Mouse (Mus musculus) MEL (cell line): Measurements from ENCODE around the gene Thap8. TPM values are rescaled to one million over a fixed set of nuclear protein-coding genes. Genes with fewer than 3 reads are reported as not detected.

ENCODE experiments used
- DNase-seq: peaks from one replicate; pipeline ENCODE4 v3.0.0; 2011; ENCODE audit warnings: low read depth, low spot score
- H3K27ac ChIP-seq: 2 replicates; pipeline ENCODE4 v1.5.1; 2012; ENCODE audit warnings: low read depth, mild to moderate bottlenecking, control low read depth, low read length, moderate library complexity; ENCODE audit not compliant: control insufficient read depth
- H3K27me3 ChIP-seq, 2 experiments: fragments of 150-350 bp in 1 of 2; sonication (generic) in 1 of 2; 2 replicates each; pipeline ENCODE4 v1.6.1; 2012; ENCODE audit warnings: low read length in 2 of 2, mild to moderate bottlenecking in 2 of 2, improper control_type of control experiment in 1 of 2, moderate library complexity in 1 of 2; ENCODE audit not compliant: insufficient read depth in 2 of 2, control insufficient read depth in 1 of 2
- H3K36me3 ChIP-seq, 2 experiments: 2 replicates each; pipeline ENCODE4 v1.6.1; 2012 to 2014; ENCODE audit warnings: low read length in 2 of 2, improper control_type of control experiment in 1 of 2, inconsistent platforms in 1 of 2, mild to moderate bottlenecking in 1 of 2; ENCODE audit not compliant: insufficient read depth in 2 of 2, control insufficient read depth in 1 of 2
- H3K4me1 ChIP-seq, 2 experiments: fragments of 150-350 bp in 1 of 2; sonication (generic) in 1 of 2; 2 replicates each; pipeline ENCODE4 v1.6.1; 2012; ENCODE audit warnings: low read length in 2 of 2, improper control_type of control experiment in 1 of 2, mild to moderate bottlenecking in 1 of 2; ENCODE audit not compliant: insufficient read depth in 2 of 2, control insufficient read depth in 1 of 2
- H3K4me3 ChIP-seq, 2 experiments: fragments of 150-350 bp in 1 of 2; sonication (generic) in 1 of 2; 2 replicates each; pipeline ENCODE4 v1.5.1; 2012; ENCODE audit warnings: low read depth in 2 of 2, low read length in 2 of 2, mild to moderate bottlenecking in 2 of 2, moderate library complexity in 2 of 2, control low read depth in 1 of 2, improper control_type of control experiment in 1 of 2; ENCODE audit not compliant: control insufficient read depth in 1 of 2, insufficient read depth in 1 of 2
- H3K79me2 ChIP-seq: 2 replicates; pipeline ENCODE4 v1.6.1; 2012; ENCODE audit warnings: mild to moderate bottlenecking, low read length, moderate library complexity; ENCODE audit not compliant: control insufficient read depth, poor library complexity, insufficient read depth
- H3K9ac ChIP-seq: 2 replicates; pipeline ENCODE4 v1.6.1; 2012; ENCODE audit warnings: low read depth, mild to moderate bottlenecking, control low read depth, low read length, moderate library complexity; ENCODE audit not compliant: control insufficient read depth, poor library complexity, severe bottlenecking
- H3K9me3 ChIP-seq: fragments of 150-350 bp; sonication (generic); replicated peaks from 2 replicates; pipeline ENCODE4 v1.6.1; 2012; ENCODE audit warnings: mild to moderate bottlenecking, low read length, improper control_type of control experiment, moderate library complexity; ENCODE audit not compliant: insufficient read depth
- BHLHE40 ChIP-seq: IDR thresholded peaks from 2 replicates; pipeline ENCODE4 v1.6.1; 2012; ENCODE audit warnings: low read depth, mild to moderate bottlenecking, inconsistent platforms, low read length, improper control_type of control experiment, borderline replicate concordance
- CHD1 ChIP-seq: IDR thresholded peaks from 2 replicates; pipeline ENCODE4 v1.6.1; 2012; ENCODE audit warnings: low read depth, mild to moderate bottlenecking, inconsistent platforms, low read length, improper control_type of control experiment
- CHD2 ChIP-seq: IDR thresholded peaks from 2 replicates; pipeline ENCODE4 v1.6.1; 2011; ENCODE audit warnings: low read length, improper control_type of control experiment
- EP300 ChIP-seq, 2 experiments: IDR thresholded peaks; 2 replicates each; pipeline ENCODE4 v1.6.1; 2011; ENCODE audit warnings: improper control_type of control experiment in 2 of 2, low read length in 2 of 2, low read depth in 1 of 2, mild to moderate bottlenecking in 1 of 2
- GATA1 ChIP-seq: IDR thresholded peaks from 2 replicates; pipeline ENCODE4 v1.6.1; 2011; ENCODE audit warnings: low read depth, low read length, improper control_type of control experiment
- JUND ChIP-seq: IDR thresholded peaks from 2 replicates; pipeline ENCODE4 v1.6.1; 2011; ENCODE audit warnings: low read depth, mild to moderate bottlenecking, improper control_type of control experiment, low read length
- MAZ ChIP-seq: IDR thresholded peaks from 2 replicates; pipeline ENCODE4 v1.6.1; 2012; ENCODE audit warnings: low read depth, mild to moderate bottlenecking, inconsistent platforms, low read length, improper control_type of control experiment
- MYB ChIP-seq: IDR thresholded peaks from 2 replicates; pipeline ENCODE4 v1.6.1; 2011; ENCODE audit warnings: mild to moderate bottlenecking, low read depth, low read length, improper control_type of control experiment
- POLR2A ChIP-seq, 2 experiments: IDR thresholded peaks; 2 replicates each; pipeline ENCODE4 v1.6.1; 2011 to 2012; ENCODE audit warnings: low read length in 2 of 2, mild to moderate bottlenecking in 2 of 2, control low read depth in 1 of 2, improper control_type of control experiment in 1 of 2, low read depth in 1 of 2, moderate library complexity in 1 of 2; ENCODE audit not compliant: control insufficient read depth in 1 of 2, insufficient read depth in 1 of 2, poor library complexity in 1 of 2
- POLR2AphosphoS2 ChIP-seq: IDR thresholded peaks from 2 replicates; pipeline ENCODE4 v1.6.1; 2011; ENCODE audit warnings: low read length, improper control_type of control experiment
- SIN3A ChIP-seq: IDR thresholded peaks from 2 replicates; pipeline ENCODE4 v1.6.1; 2012; ENCODE audit warnings: low read length, improper control_type of control experiment, inconsistent platforms
- UBTF ChIP-seq: IDR thresholded peaks from 2 replicates; pipeline ENCODE4 v1.6.1; 2012; ENCODE audit warnings: low read depth, mild to moderate bottlenecking, inconsistent platforms, low read length, improper control_type of control experiment, moderate library complexity, borderline replicate concordance; ENCODE audit not compliant: insufficient read depth
- ZKSCAN1 ChIP-seq: IDR thresholded peaks from 2 replicates; pipeline ENCODE4 v1.6.1; 2012; ENCODE audit warnings: low read depth, mild to moderate bottlenecking, inconsistent platforms, low read length, improper control_type of control experiment, moderate library complexity
- polyA plus RNA-seq, 2 experiments: library from polyadenylated mRNA; stranded (reverse) in 1 of 2; unstranded in 1 of 2; fragments of >175 nt in 1 of 2; fragments of >200 nt in 1 of 2; gene quantifications; 2 replicates each; pipeline versions ENCODE4 v1.2.1 to v1.2.4; 2012; ENCODE audit warnings: low replicate concordance in 2 of 2, low read depth in 1 of 2; ENCODE audit not compliant: insufficient read length in 2 of 2, insufficient read depth in 1 of 2, missing spikeins in 1 of 2
- total RNA-seq: library from RNA; depleted of rRNA; stranded (reverse); fragments of 300-350 nt; gene quantifications from 2 replicates; pipeline ENCODE4 v1.2.3, GENCODE M21; 2012

Thap8 gene
- total and polyA plus RNA-seq, 3 experiments, result 0.46 to 0.73 TPM; not detected in 1

DNA sequence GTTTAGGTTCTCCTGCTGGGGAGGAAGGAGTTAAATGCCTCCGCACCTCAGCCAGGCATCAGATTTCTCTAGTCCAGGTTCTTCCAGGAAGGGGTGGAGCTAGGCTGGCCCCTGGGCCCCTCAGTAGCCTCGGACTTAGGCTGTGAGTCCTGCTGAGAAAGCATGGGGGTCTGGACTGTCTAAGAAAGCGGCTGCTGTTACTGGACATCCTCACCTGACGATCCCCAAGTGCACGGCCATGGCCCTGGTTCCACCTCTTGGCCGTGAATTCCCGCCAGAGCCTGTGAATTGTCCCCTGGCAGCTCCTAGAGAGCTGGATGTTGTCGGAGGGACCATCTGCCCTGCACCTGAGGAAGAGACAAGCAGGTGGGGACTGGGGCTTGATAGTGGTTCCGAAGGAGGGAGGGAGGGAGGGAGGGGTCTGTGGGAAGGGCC is 34.8 kb downstream of the Thap8 start, which contains the start of gene Syne4:
TSS of gene Syne4 (plus strand) at position 87 of the 435 bp plus-strand sequence.
- TF ChIP-seq MYB (no peak), EP300 (IDR thresholded peaks at IDR 0.05; ENCODE audit: low read depth in 1 of 2, low read length in 2 of 2) (no peak), MAZ (no peak), ZKSCAN1 (no peak)

DNA sequence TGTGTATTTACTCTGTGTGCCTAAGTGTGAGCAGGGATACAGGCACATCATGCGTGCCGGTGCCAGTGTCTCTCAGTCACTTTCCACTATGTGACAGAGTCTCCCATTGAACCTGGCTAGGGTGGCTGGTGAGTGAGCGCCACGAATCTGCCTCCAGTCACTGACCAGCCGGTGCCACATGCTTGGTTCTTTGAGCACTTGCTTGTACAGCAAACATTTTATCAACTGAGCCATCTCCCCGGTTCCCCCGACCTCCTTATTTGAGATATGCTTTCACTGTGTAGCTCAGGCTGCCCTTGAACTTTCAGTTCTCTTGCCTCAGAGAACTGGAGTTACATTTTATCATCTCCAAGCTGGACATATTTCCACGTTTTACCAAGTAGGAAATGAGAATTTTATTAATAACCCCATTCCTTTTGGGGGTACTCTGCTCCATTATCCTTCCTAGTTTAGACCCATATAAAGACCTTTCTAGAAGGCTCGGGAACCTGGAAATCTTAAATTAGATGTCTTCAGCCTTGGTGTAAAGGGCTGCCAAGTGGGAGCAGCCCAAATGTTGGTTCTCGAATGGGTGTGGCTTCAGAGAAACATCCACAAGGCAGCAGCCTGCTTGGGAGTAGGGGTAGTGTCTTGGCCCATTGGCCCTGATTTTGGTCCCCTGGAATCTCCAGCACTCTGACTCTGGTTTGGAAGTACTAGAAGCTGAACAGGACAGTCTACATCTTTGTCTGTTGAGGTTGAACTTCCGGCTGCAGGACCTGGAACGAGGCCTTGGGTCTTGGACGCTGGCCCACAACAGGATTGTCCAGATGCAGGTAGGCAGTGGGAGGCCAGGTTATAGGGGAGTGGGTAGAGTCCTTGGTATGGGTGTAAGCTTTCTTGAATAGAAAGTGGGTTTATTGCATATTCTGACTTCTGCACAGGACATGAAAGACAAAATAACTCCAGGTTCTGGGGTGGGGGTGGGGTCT is 36.0 kb downstream of the Thap8 start:
- Histone ChIP-seq H3K27me3 (no peaks in the 10 kb centered on the region), H3K4me1 (peaks cover 0 to 4% of the 10 kb centered on the region in 2 experiments; a peak in 1 of 4 replicates), H3K27ac (no peak overlapping the region), H3K36me3 (peaks cover 0 to under 1% of the 10 kb centered on the region in 2 experiments; a peak in 2 of 4 replicates), H3K9ac (no peak overlapping the region), H3K4me3 (no peak overlapping the region), H3K79me2 (0 out of 2 replicates have a peak, but pooled peaks cover 1% of the 10 kb centered on the region), H3K9me3 (no peaks in the 10 kb centered on the region)
- TF ChIP-seq SIN3A (no peak), ZKSCAN1 (no peak), JUND (no peak), BHLHE40 (no peak), CHD1 (no peak), UBTF (no peak), POLR2AphosphoS2 (no peak), GATA1 (no peak), POLR2A (IDR thresholded peaks at IDR 0.05; ENCODE audit: control insufficient read depth in 1 of 2, insufficient read depth in 1 of 2, low read depth in 1 of 2, low read length in 2 of 2, poor library complexity in 1 of 2) (no peak), CHD2 (no peak)
- DNase-seq, result no peak

More for the DNA sequence above, 34.8 kb downstream of the Thap8 start, which contains the start of gene Syne4:
- Histone ChIP-seq H3K9me3 (no peaks in the 10 kb centered on the region), H3K79me2 (no peaks in the 10 kb centered on the region), H3K36me3 (no peaks in the 10 kb centered on the region), H3K4me1 (no peaks in the 10 kb centered on the region; a peak in 1 of 4 replicates), H3K27me3 (no peaks in the 10 kb centered on the region), H3K27ac (no peak within 1 kb of the TSS), H3K4me3 (no peak within 1 kb of the TSS), H3K9ac (no peak within 1 kb of the TSS)
- DNase-seq, result no peak
